Mouse (Mus musculus): ENCODE data around the gene Abcb10.
"Not testable (repeated sequence)": the region's sequence is repeated elsewhere in the genome, so short reads cannot be mapped to it uniquely, and the experiment has no call there.

DNA sequence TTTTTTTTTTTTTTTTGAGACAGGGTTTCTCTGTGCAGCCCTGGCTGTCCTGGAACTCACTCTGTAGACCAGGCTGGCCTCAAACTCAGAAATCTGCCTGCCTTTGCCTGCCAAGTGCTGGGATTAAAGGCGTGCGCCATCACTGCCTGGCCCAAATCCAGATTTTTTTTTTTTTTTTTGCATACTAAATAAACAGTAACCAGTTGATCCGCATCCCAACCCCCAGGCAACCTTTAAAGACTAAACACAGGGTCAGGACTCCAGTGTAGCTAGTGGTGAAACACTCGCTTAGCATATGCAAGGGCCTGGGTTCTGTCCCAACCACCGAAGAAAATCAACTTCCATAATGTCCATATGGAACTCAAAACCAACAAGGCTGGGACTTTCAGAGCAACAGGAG lies 22.4 kb downstream of the Abcb10 start:
- not testable (repeated sequence) for TF ChIP-seq POLR2A (IDR thresholded peaks at IDR 0.05; ENCODE audit: low read depth, low read length); CTCF (IDR thresholded peaks at IDR 0.05; ENCODE audit: borderline replicate concordance, insufficient read depth, low read length)
